Mouse (Mus musculus) heart, embryonic 12.5 days (tissue): ENCODE results near the gene Mtus2. TPM values are rescaled to one million over a fixed set of nuclear protein-coding genes. Genes with fewer than 3 reads are reported as not detected.

Experiments used
- ATAC-seq: fragments of 200-750 bp; cut with Nextera tagmentation; 2 replicates; pipeline ENCODE4 v1.8.0; 2017; ENCODE audit warnings: moderate TSS enrichment, moderate library complexity; ENCODE audit not compliant: insufficient number of reproducible peaks, low FRiP score
- H3K27ac ChIP-seq: fragments of 300-500 bp; sonication (generic); 2 replicates; pipeline ENCODE4 v1.5.1; 2016; ENCODE audit warnings: mild to moderate bottlenecking, moderate library complexity; ENCODE audit not compliant: poor library complexity, severe bottlenecking
- H3K27me3 ChIP-seq: fragments of 300-500 bp; sonication (generic); replicated peaks from 2 replicates; pipeline ENCODE4 v1.6.1; 2016; ENCODE audit warnings: mild to moderate bottlenecking, moderate library complexity
- H3K36me3 ChIP-seq: fragments of 300-500 bp; sonication (generic); 2 replicates; pipeline ENCODE4 v1.6.1; 2016; ENCODE audit warnings: mild to moderate bottlenecking, moderate library complexity
- H3K4me1 ChIP-seq: fragments of 300-500 bp; sonication (generic); replicated peaks from 2 replicates; pipeline ENCODE4 v1.6.1; 2016; ENCODE audit warnings: mild to moderate bottlenecking
- H3K4me2 ChIP-seq: fragments of 300-500 bp; sonication (generic); 2 replicates; pipeline ENCODE4 v1.6.1; 2016; ENCODE audit warnings: mild to moderate bottlenecking, moderate library complexity
- H3K4me3 ChIP-seq: fragments of 300-500 bp; sonication (generic); 2 replicates; pipeline ENCODE4 v1.5.1; 2016; ENCODE audit warnings: mild to moderate bottlenecking
- H3K9ac ChIP-seq: fragments of 300-500 bp; sonication (generic); 2 replicates; pipeline ENCODE4 v1.6.1; 2016; ENCODE audit warnings: mild to moderate bottlenecking, moderate library complexity
- H3K9me3 ChIP-seq: fragments of 300-500 bp; sonication (generic); replicated peaks from 2 replicates; pipeline ENCODE4 v1.6.1; 2016; ENCODE audit warnings: mild to moderate bottlenecking, moderate library complexity
- WGBS: fragments of 180-500 bp; shearing (Covaris S2); methylation state at CpG from one replicate; pipeline ENCODE4 v1.1.7; 2016; 5-methylcytosine and 5-hydroxymethylcytosine counted together
- polyA plus RNA-seq: library from polyadenylated mRNA; unstranded; fragments of >200 nt; fragmentation: Nextera tagmentation; extraction: Ambion mirVana; gene quantifications from 2 replicates; pipeline ENCODE4 v1.2.1, GENCODE M21; 2016

Mtus2 gene
- polyA plus RNA-seq = 103 and 104 TPM in 2 replicates

- peaks cover 21% of the 10 kb centered on the region for H3K4me1 ChIP-seq
- whole genome bisulfite sequencing = under 1% methylated on average over 55 of the region's 55 CpGs
- ATAC-seq = peak; percentile 74
- H3K27ac ChIP-seq = no peak within 1 kb of the TSS
- H3K9me3 ChIP-seq = no peaks in the 10 kb centered on the region
- H3K9ac ChIP-seq = peak within 1 kb of the TSS; percentile 67
- peak within 1 kb of the TSS; percentile 64 for H3K4me3 ChIP-seq
- peak within 1 kb of the TSS; percentile 98 for H3K4me2 ChIP-seq
- H3K27me3 ChIP-seq = peaks cover 32% of the 10 kb centered on the region
- H3K36me3 ChIP-seq = no peaks in the 10 kb centered on the region
Observed at GRCm38 (mm10) chr5:147956821-147957564, at the start of gene Mtus2. Gene Mtus2 (plus strand): TSS chr5:147957320.

- Histone ChIP-seq H3K36me3 (no peaks in the 10 kb centered on the region), H3K4me2 (no peak overlapping the region), H3K9me3 (0 out of 2 replicates have a peak, but pooled peaks cover 6% of the 10 kb centered on the region), H3K4me1 (no peaks in the 10 kb centered on the region), H3K4me3 (no peak overlapping the region), H3K27ac (no peak overlapping the region), H3K9ac (no peak overlapping the region), H3K27me3 (no peaks in the 10 kb centered on the region)
- WGBS = 91% methylated on average over 8 of the region's 8 CpGs
- no peak for ATAC-seq
Observed at GRCm38 (mm10) chr5:147907851-147908250, 49.3 kb upstream of the Mtus2 start.

GRCm38 (mm10) chr5:147910807-147911509 is 46.2 kb upstream of the Mtus2 start:
- Histone ChIP-seq H3K4me2 (no peak overlapping the region), H3K27ac (no peak overlapping the region), H3K9me3 (0 out of 2 replicates have a peak, but pooled peaks cover 6% of the 10 kb centered on the region), H3K9ac (no peak overlapping the region), H3K36me3 (no peaks in the 10 kb centered on the region), H3K4me3 (no peak overlapping the region), H3K4me1 (peaks cover 6% of the 10 kb centered on the region), H3K27me3 (no peaks in the 10 kb centered on the region)
- ATAC-seq = no peak
- 72% methylated on average over 12 of the region's 12 CpGs for WGBS

GRCm38 (mm10) chr5:147911744-147912143 is 45.4 kb upstream of the Mtus2 start:
- no peaks in the 10 kb centered on the region for H3K27me3 ChIP-seq
- 78% methylated on average over 5 of the region's 5 CpGs for WGBS
- H3K27ac ChIP-seq = no peak overlapping the region
- H3K9me3 ChIP-seq = 0 out of 2 replicates have a peak, but pooled peaks cover 6% of the 10 kb centered on the region
- no peak overlapping the region for H3K9ac ChIP-seq
- H3K4me2 ChIP-seq = no peak overlapping the region
- H3K4me3 ChIP-seq = no peak overlapping the region
- no peak for ATAC-seq
- no peaks in the 10 kb centered on the region for H3K36me3 ChIP-seq
- H3K4me1 ChIP-seq = peaks cover 6% of the 10 kb centered on the region

GRCm38 (mm10) chr5:147913241-147913842 is 43.8 kb upstream of the Mtus2 start:
- Histone ChIP-seq H3K9ac (no peak overlapping the region), H3K36me3 (no peaks in the 10 kb centered on the region), H3K27me3 (no peaks in the 10 kb centered on the region), H3K4me3 (no peak overlapping the region), H3K4me2 (no peak overlapping the region), H3K27ac (no peak overlapping the region), H3K4me1 (peaks cover 6% of the 10 kb centered on the region), H3K9me3 (0 out of 2 replicates have a peak, but pooled peaks cover 6% of the 10 kb centered on the region)
- ATAC-seq = no peak
- 34% methylated on average over 14 of the region's 14 CpGs for WGBS

- H3K9me3 ChIP-seq = 0 out of 2 replicates have a peak, but pooled peaks cover 6% of the 10 kb centered on the region
- peaks cover 6% of the 10 kb centered on the region for H3K4me1 ChIP-seq
- no peak overlapping the region for H3K4me2 ChIP-seq
- no peak for ATAC-seq
- H3K4me3 ChIP-seq = no peak overlapping the region
- WGBS = 38% methylated on average over 6 of the region's 6 CpGs
- H3K9ac ChIP-seq = no peak overlapping the region
- H3K36me3 ChIP-seq = no peaks in the 10 kb centered on the region
- H3K27ac ChIP-seq = no peak overlapping the region
- no peaks in the 10 kb centered on the region for H3K27me3 ChIP-seq
Observed at GRCm38 (mm10) chr5:147915038-147915566, 42.0 kb upstream of the Mtus2 start.

- no peak overlapping the region for H3K4me3 ChIP-seq
- H3K9me3 ChIP-seq = no peaks in the 10 kb centered on the region
- H3K4me1 ChIP-seq = peaks cover 6% of the 10 kb centered on the region
- ATAC-seq = no peak
- no peaks in the 10 kb centered on the region for H3K27me3 ChIP-seq
- no peak overlapping the region for H3K27ac ChIP-seq
- H3K9ac ChIP-seq = no peak overlapping the region
- WGBS = 73% methylated on average over 9 of the region's 9 CpGs
- H3K36me3 ChIP-seq = no peaks in the 10 kb centered on the region
- no peak overlapping the region for H3K4me2 ChIP-seq
Observed at GRCm38 (mm10) chr5:147916171-147916570, 40.9 kb upstream of the Mtus2 start.

GRCm38 (mm10) chr5:147918044-147918846 is 38.9 kb upstream of the Mtus2 start:
- H3K4me2 ChIP-seq = 0 out of 2 replicates have a peak overlapping the region, but pooled peaks have one; percentile 6
- no peak overlapping the region for H3K27ac ChIP-seq
- peaks cover 4% of the 10 kb centered on the region for H3K4me1 ChIP-seq
- no peaks in the 10 kb centered on the region for H3K9me3 ChIP-seq
- no peaks in the 10 kb centered on the region for H3K36me3 ChIP-seq
- no peak; the same call in 1 of the 2 replicates for ATAC-seq
- no peak overlapping the region for H3K9ac ChIP-seq
- no peaks in the 10 kb centered on the region for H3K27me3 ChIP-seq
- no peak overlapping the region for H3K4me3 ChIP-seq
- WGBS = 45% methylated on average over 17 of the region's 17 CpGs

GRCm38 (mm10) chr5:147924621-147925020 is 32.5 kb upstream of the Mtus2 start:
- no peak overlapping the region for H3K4me3 ChIP-seq
- H3K36me3 ChIP-seq = no peaks in the 10 kb centered on the region
- H3K27me3 ChIP-seq = no peaks in the 10 kb centered on the region
- no peaks in the 10 kb centered on the region for H3K9me3 ChIP-seq
- whole genome bisulfite sequencing = 77% methylated on average over 5 of the region's 5 CpGs
- H3K9ac ChIP-seq = no peak overlapping the region
- H3K4me1 ChIP-seq = no peaks in the 10 kb centered on the region
- no peak for ATAC-seq
- no peak overlapping the region for H3K4me2 ChIP-seq
- no peak overlapping the region for H3K27ac ChIP-seq

GRCm38 (mm10) chr5:147925935-147926604 is 31.1 kb upstream of the Mtus2 start:
- H3K4me3 ChIP-seq = no peak overlapping the region
- no peak overlapping the region for H3K9ac ChIP-seq
- 0 out of 2 replicates have a peak, but pooled peaks have one; percentile 29 for ATAC-seq
- 58% methylated on average over 15 of the region's 15 CpGs for WGBS
- no peak overlapping the region for H3K27ac ChIP-seq
- no peaks in the 10 kb centered on the region for H3K9me3 ChIP-seq
- H3K27me3 ChIP-seq = no peaks in the 10 kb centered on the region
- H3K4me1 ChIP-seq = no peaks in the 10 kb centered on the region
- H3K36me3 ChIP-seq = no peaks in the 10 kb centered on the region
- no peak overlapping the region for H3K4me2 ChIP-seq
